Mouse (Mus musculus) intestine, embryonic 15.5 days (tissue): ENCODE results near the gene Tmem52. TPM values are rescaled to one million over a fixed set of nuclear protein-coding genes. Genes with fewer than 3 reads are reported as not detected.
A peak's percentile ranks its signal among the peaks of the same experiment; 100 is the strongest.

Experiments
- ATAC-seq: fragments of 200-750 bp; cut with Nextera tagmentation; 2 replicates; pipeline ENCODE4 v1.8.0; 2017; ENCODE audit warnings: moderate TSS enrichment, moderate library complexity
- H3K27ac ChIP-seq: fragments of 300-500 bp; sonication (generic); 2 replicates; pipeline ENCODE4 v1.5.1; 2015; ENCODE audit warnings: mild to moderate bottlenecking, inconsistent platforms
- H3K27me3 ChIP-seq: fragments of 300-500 bp; sonication (generic); replicated peaks from 2 replicates; pipeline ENCODE4 v1.6.1; 2015; ENCODE audit warnings: inconsistent platforms
- H3K36me3 ChIP-seq: fragments of 300-500 bp; sonication (generic); 2 replicates; pipeline ENCODE4 v1.6.1; 2015; ENCODE audit warnings: inconsistent platforms
- H3K4me1 ChIP-seq: fragments of 300-500 bp; sonication (generic); replicated peaks from 2 replicates; pipeline ENCODE4 v1.6.1; 2015; ENCODE audit warnings: inconsistent platforms
- H3K4me2 ChIP-seq: fragments of 300-500 bp; sonication (generic); replicated peaks from 2 replicates; pipeline ENCODE4 v1.6.1; 2015; ENCODE audit warnings: mild to moderate bottlenecking, inconsistent platforms
- H3K4me3 ChIP-seq: fragments of 300-500 bp; sonication (generic); replicated peaks from 2 replicates; pipeline ENCODE4 v1.5.1; 2015; ENCODE audit warnings: inconsistent platforms
- H3K9ac ChIP-seq: fragments of 300-500 bp; sonication (generic); 2 replicates; pipeline ENCODE4 v1.6.1; 2015; ENCODE audit warnings: inconsistent platforms
- H3K9me3 ChIP-seq: fragments of 300-500 bp; sonication (generic); 2 replicates; pipeline ENCODE4 v1.6.1; 2016; ENCODE audit warnings: inconsistent platforms
- whole genome bisulfite sequencing: fragments of 180-500 bp; shearing (Covaris S2); methylation state at CpG from one replicate; pipeline ENCODE4 v1.1.7; 2015; 5-methylcytosine and 5-hydroxymethylcytosine counted together
- polyA plus RNA-seq: library from polyadenylated mRNA; unstranded; fragments of >200 nt; fragmentation: Nextera tagmentation; extraction: Ambion mirVana; gene quantifications from 2 replicates; pipeline ENCODE4 v1.2.1, GENCODE M21; 2015

Tmem52 gene
- polyA plus RNA-seq, 1 experiment from 2014 or later: 2.1 TPM

DNA sequence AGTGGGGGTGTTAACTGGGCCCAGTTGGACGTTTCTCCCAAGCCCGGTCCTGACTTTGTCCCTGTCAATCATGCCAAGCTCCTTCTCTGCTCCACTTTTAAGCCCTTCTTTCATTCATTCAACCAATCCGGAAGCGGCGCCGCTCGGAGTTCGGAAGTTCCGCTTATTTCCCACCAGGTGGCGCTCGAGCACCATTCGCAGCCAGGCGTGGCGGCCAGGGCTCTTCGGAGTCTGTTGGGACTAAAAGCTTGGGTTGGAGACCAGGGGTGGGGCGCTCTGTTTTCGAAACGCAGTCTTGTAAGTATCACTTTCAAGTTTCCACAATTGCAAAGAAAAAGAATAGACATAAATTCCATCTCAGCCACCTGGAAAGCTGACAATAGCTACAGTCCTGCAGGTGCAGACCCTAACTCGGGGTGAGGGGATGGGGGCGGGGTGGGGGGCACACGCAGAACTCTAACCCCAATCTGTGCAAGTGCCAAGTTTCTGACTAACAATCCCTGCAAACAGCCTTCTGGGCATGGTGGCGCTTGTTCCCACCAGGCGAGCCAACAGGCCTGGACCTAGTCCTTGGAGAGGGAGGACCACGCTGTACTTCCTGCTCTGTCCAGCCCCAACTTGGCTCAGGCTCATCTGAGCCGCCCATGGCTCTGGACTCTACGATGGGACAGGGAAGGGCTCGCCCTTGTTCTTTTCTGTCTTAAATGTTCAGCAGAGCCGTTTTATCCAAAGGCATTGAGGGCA is 12.6 kb downstream of the Tmem52 start:
- Histone ChIP-seq H3K27ac (0 out of 2 replicates have a peak overlapping the region, but pooled peaks have one; percentile 28), H3K4me3 (peak overlapping the region; percentile 18), H3K4me1 (peaks cover 8% of the 10 kb centered on the region), H3K4me2 (peak overlapping the region; percentile 59), H3K9me3 (no peaks in the 10 kb centered on the region), H3K27me3 (no peaks in the 10 kb centered on the region), H3K9ac (no peak overlapping the region), H3K36me3 (no peaks in the 10 kb centered on the region)
- peak; percentile 86 for ATAC-seq
- 20% methylated on average over 28 of the region's 28 CpGs for WGBS

DNA sequence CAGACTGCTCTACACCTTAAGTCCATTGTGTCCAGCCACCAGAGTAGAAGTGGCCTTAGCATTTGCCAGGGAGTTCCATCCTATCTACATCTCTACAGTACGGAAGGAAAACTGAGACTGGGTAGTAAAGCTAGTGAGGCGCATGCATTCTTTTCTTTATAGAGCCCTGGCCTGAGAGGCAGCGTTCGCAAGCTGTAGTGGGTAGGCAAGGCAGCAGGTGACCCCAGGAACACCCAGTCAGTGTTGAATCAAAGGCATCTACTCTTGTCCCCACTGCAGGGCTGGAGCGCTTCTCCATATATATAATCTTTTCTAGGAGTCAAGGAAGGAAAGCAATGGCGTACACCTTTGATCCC is 13.2 kb downstream of the Tmem52 start:
- no peak overlapping the region for H3K4me3 ChIP-seq
- no peaks in the 10 kb centered on the region for H3K27me3 ChIP-seq
- H3K4me1 ChIP-seq: peaks cover 13% of the 10 kb centered on the region
- H3K27ac ChIP-seq: no peak overlapping the region
- no peak for ATAC-seq
- no peaks in the 10 kb centered on the region for H3K9me3 ChIP-seq
- no peak overlapping the region for H3K9ac ChIP-seq
- no peaks in the 10 kb centered on the region for H3K36me3 ChIP-seq
- H3K4me2 ChIP-seq: peak overlapping the region; percentile 59; the same call in 1 of the 2 replicates
- WGBS: 91% methylated on average over 6 of the region's 6 CpGs

DNA sequence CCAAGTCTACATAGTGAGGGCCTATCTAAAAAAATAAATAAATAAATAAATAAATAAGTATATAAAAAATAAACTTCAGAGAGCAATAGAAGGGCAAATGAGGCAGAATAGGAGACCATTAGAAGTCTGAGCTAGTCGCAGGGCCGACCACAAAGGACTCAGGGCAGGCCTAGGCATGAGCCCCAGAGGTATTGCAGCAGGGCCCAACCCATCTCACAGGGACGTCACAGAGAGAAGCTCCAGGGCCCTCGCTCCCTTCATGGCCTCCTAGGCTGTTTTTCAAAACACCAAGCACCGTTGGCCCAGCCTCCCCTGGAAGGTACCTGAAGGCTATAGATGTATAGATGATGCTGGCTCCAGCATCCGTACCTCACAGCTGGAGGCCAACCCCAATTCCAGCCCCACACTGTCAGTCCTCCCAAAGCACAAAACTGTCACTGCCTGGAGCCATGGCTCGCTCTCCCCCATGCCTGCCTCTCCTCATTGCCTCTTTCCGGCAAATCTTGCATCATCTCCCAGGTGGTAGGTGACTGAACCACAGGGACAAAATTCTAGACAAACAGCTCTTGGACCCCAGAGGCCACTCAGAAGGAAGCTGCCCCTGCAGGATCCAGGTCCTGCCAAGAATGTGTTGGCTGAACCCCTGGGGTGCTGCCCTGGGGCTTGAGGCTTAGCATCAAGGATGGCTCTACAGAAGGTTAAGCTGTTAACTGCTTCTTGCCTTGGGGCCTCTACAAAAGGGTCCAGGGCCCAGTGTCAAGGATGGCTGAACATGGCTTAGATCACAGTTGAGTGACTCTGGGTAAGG is 14.0 kb downstream of the Tmem52 start:
- no peaks in the 10 kb centered on the region for H3K27me3 ChIP-seq
- no peaks in the 10 kb centered on the region for H3K9me3 ChIP-seq
- whole genome bisulfite sequencing: 87% methylated on average over 8 of the region's 8 CpGs
- H3K27ac ChIP-seq: no peak overlapping the region
- ATAC-seq: no peak
- no peak overlapping the region for H3K4me2 ChIP-seq
- H3K4me1 ChIP-seq: peaks cover 22% of the 10 kb centered on the region
- no peak overlapping the region for H3K4me3 ChIP-seq
- H3K9ac ChIP-seq: no peak overlapping the region
- H3K36me3 ChIP-seq: no peaks in the 10 kb centered on the region

GRCm38 (mm10) chr4:155485521-155485920 is 16.6 kb downstream of the Tmem52 start:
- Histone ChIP-seq H3K4me1 (peaks cover 46% of the 10 kb centered on the region), H3K4me3 (no peak overlapping the region), H3K4me2 (no peak overlapping the region), H3K27ac (0 out of 2 replicates have a peak overlapping the region, but pooled peaks have one; percentile 18), H3K27me3 (no peaks in the 10 kb centered on the region), H3K9me3 (no peaks in the 10 kb centered on the region), H3K36me3 (no peaks in the 10 kb centered on the region), H3K9ac (no peak overlapping the region)
- 69% methylated on average over 3 of the region's 3 CpGs for WGBS
- no peak for ATAC-seq

GRCm38 (mm10) chr4:155487746-155488145 is 18.8 kb downstream of the Tmem52 start:
- Histone ChIP-seq H3K36me3 (no peaks in the 10 kb centered on the region), H3K27me3 (no peaks in the 10 kb centered on the region), H3K9me3 (no peaks in the 10 kb centered on the region), H3K4me2 (0 out of 2 replicates have a peak overlapping the region, but pooled peaks have one; percentile 7), H3K27ac (peak overlapping the region; percentile 90), H3K4me3 (no peak overlapping the region), H3K4me1 (peaks cover 44% of the 10 kb centered on the region), H3K9ac (0 out of 2 replicates have a peak overlapping the region, but pooled peaks have one; percentile 2)
- no peak for ATAC-seq
- WGBS: 31% methylated on average over 3 of the region's 3 CpGs

GRCm38 (mm10) chr4:155488232-155489025 is 19.5 kb downstream of the Tmem52 start:
- H3K9ac ChIP-seq: 0 out of 2 replicates have a peak overlapping the region, but pooled peaks have one; percentile 2
- no peak overlapping the region for H3K4me3 ChIP-seq
- no peaks in the 10 kb centered on the region for H3K27me3 ChIP-seq
- no peaks in the 10 kb centered on the region for H3K9me3 ChIP-seq
- ATAC-seq: peak; percentile 88
- H3K27ac ChIP-seq: peak overlapping the region; percentile 90
- H3K4me2 ChIP-seq: peak overlapping the region; percentile 27
- peaks cover 45% of the 10 kb centered on the region for H3K4me1 ChIP-seq
- WGBS: 27% methylated on average over 8 of the region's 8 CpGs
- no peaks in the 10 kb centered on the region for H3K36me3 ChIP-seq

GRCm38 (mm10) chr4:155489101-155489970 is 20.4 kb downstream of the Tmem52 start:
- no peaks in the 10 kb centered on the region for H3K27me3 ChIP-seq
- H3K9ac ChIP-seq: no peak overlapping the region
- ATAC-seq: no peak
- H3K4me2 ChIP-seq: no peak overlapping the region
- no peak overlapping the region for H3K4me3 ChIP-seq
- H3K9me3 ChIP-seq: no peaks in the 10 kb centered on the region
- no peaks in the 10 kb centered on the region for H3K36me3 ChIP-seq
- peak overlapping the region; percentile 90 for H3K27ac ChIP-seq
- H3K4me1 ChIP-seq: peaks cover 51% of the 10 kb centered on the region
- 73% methylated on average over 9 of the region's 9 CpGs for WGBS

GRCm38 (mm10) chr4:155490456-155490855 is 21.5 kb downstream of the Tmem52 start:
- H3K4me3 ChIP-seq: peak overlapping the region; percentile 98
- peak overlapping the region; percentile 78 for H3K27ac ChIP-seq
- no peaks in the 10 kb centered on the region for H3K27me3 ChIP-seq
- H3K9me3 ChIP-seq: no peaks in the 10 kb centered on the region
- no peaks in the 10 kb centered on the region for H3K36me3 ChIP-seq
- H3K4me1 ChIP-seq: peaks cover 57% of the 10 kb centered on the region
- no peak for ATAC-seq
- WGBS: 21% methylated on average over 5 of the region's 5 CpGs
- peak overlapping the region; percentile 76 for H3K4me2 ChIP-seq
- H3K9ac ChIP-seq: peak overlapping the region; percentile 99

- peak within 1 kb of the TSS; percentile 89 for H3K27ac ChIP-seq
- peaks cover 57% of the 10 kb centered on the region for H3K4me1 ChIP-seq
- peak within 1 kb of the TSS; percentile 98 for H3K4me3 ChIP-seq
- under 1% methylated on average over 51 of the region's 60 CpGs for WGBS
- no peaks in the 10 kb centered on the region for H3K27me3 ChIP-seq
- H3K9me3 ChIP-seq: no peaks in the 10 kb centered on the region
- no peaks in the 10 kb centered on the region for H3K36me3 ChIP-seq
- peak within 1 kb of the TSS; percentile 76 for H3K4me2 ChIP-seq
- ATAC-seq: peak; percentile 65
- H3K9ac ChIP-seq: peak within 1 kb of the TSS; percentile 99
Observed at GRCm38 (mm10) chr4:155490990-155491504, 22.1 kb downstream of the Tmem52 start, which contains the start of gene Gnb1. TSS of gene Gnb1 (plus strand) at chr4:155491361.

- H3K4me3 ChIP-seq: peak overlapping the region; percentile 98
- H3K9me3 ChIP-seq: no peaks in the 10 kb centered on the region
- H3K4me1 ChIP-seq: peaks cover 57% of the 10 kb centered on the region
- H3K27ac ChIP-seq: peak overlapping the region; percentile 89
- peak overlapping the region; percentile 99 for H3K9ac ChIP-seq
- under 1% methylated on average over 54 of the region's 54 CpGs for WGBS
- no peaks in the 10 kb centered on the region for H3K36me3 ChIP-seq
- H3K27me3 ChIP-seq: no peaks in the 10 kb centered on the region
- peak; percentile 24 for ATAC-seq
- H3K4me2 ChIP-seq: peak overlapping the region; percentile 76
Observed at GRCm38 (mm10) chr4:155491529-155492130, 22.7 kb downstream of the Tmem52 start.
